Mouse (Mus musculus) forebrain, embryonic 14.5 days (tissue): ENCODE measurements around the gene Gm17190. TPM values are rescaled to one million over a fixed set of nuclear protein-coding genes. Genes with fewer than 3 reads are reported as not detected.

Experiments
- ATAC-seq: fragments of 200-750 bp; cut with Nextera tagmentation; 2 replicates; pipeline ENCODE4 v1.8.0; 2017; ENCODE audit warnings: mild to moderate bottlenecking, moderate library complexity
- DNase-seq: peaks from one replicate; pipeline ENCODE4 v3.0.0-alpha.2; 2015; ENCODE audit warnings: low spot score
- H3K27ac ChIP-seq: fragments of 300-500 bp; sonication (generic); 2 replicates; pipeline ENCODE4 v1.5.1; 2014; ENCODE audit warnings: low read depth, mild to moderate bottlenecking, control low read depth, low read length, moderate library complexity
- H3K27me3 ChIP-seq: fragments of 300-500 bp; sonication (generic); replicated peaks from 2 replicates; pipeline ENCODE4 v1.6.1; 2014; ENCODE audit warnings: low read length, control low read depth, mixed read lengths; ENCODE audit not compliant: control insufficient read depth, insufficient read depth
- H3K36me3 ChIP-seq: fragments of 300-500 bp; sonication (generic); 2 replicates; pipeline ENCODE4 v1.6.1; 2014; ENCODE audit warnings: low read length, control low read depth; ENCODE audit not compliant: control insufficient read depth, insufficient read depth
- H3K4me1 ChIP-seq: fragments of 300-500 bp; sonication (generic); 2 replicates; pipeline ENCODE4 v1.6.1; 2014; ENCODE audit warnings: antibody characterized with exemption, low read length, control low read depth; ENCODE audit not compliant: control insufficient read depth, insufficient read depth
- H3K4me2 ChIP-seq: fragments of 300-500 bp; sonication (generic); 2 replicates; pipeline ENCODE4 v1.6.1; 2014; ENCODE audit warnings: mild to moderate bottlenecking, control low read depth, low read length
- H3K4me3 ChIP-seq: fragments of 300-500 bp; sonication (generic); 2 replicates; pipeline ENCODE4 v1.5.1; 2014; ENCODE audit warnings: low read depth, low read length, control low read depth
- H3K9ac ChIP-seq: fragments of 300-500 bp; sonication (generic); 2 replicates; pipeline ENCODE4 v1.6.1; 2014; ENCODE audit warnings: mild to moderate bottlenecking, low read length, control low read depth, moderate library complexity
- H3K9me3 ChIP-seq: fragments of 300-500 bp; sonication (generic); replicated peaks from 2 replicates; pipeline ENCODE4 v1.6.1; 2016; ENCODE audit warnings: low read length, control low read depth, mixed read lengths; ENCODE audit not compliant: control insufficient read depth
- WGBS: fragments of 180-500 bp; shearing (Covaris S2); extraction: QIAGEN DNeasy Blood & Tissue Kit; methylation state at CpG from one replicate; pipeline ENCODE4 v1.1.7; 2014; 5-methylcytosine and 5-hydroxymethylcytosine counted together
- polyA plus RNA-seq: library from polyadenylated mRNA; unstranded; fragments of >200 nt; fragmentation: Nextera tagmentation; extraction: Ambion mirVana; gene quantifications from 2 replicates; pipeline ENCODE4 v1.2.1, GENCODE M21; 2014

Gene Gm17190
- polyA plus RNA-seq, 1 experiment from 2014 or later: not detected

DNA sequence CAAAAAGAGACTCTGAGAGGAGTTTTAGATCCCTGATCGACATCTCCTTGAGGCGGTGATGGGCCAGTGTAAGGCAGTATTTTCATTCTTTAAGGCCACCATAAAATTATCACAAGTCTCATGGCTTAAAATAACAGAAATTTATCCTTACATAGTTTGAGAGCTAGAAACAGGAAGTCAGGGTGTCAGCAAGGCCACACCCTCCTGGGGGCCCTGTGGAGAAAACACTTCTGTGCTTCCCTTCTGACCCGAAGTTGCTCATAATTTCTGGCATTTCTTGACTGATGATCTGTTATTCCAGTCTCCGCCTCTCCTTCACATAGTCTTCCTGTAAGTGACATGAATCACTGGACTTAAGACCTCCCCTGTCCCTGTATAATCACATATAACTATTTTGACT is 24.5 kb downstream of the Gm17190 start:
- H3K9me3 ChIP-seq: no peaks in the 10 kb centered on the region
- no peak overlapping the region for H3K4me2 ChIP-seq
- ATAC-seq: no peak
- 95% methylated on average over 4 of the region's 4 CpGs for WGBS
- no peak for DNase-seq
- no peaks in the 10 kb centered on the region for H3K4me1 ChIP-seq
- no peak overlapping the region for H3K4me3 ChIP-seq
- H3K9ac ChIP-seq: no peak overlapping the region
- no peaks in the 10 kb centered on the region for H3K36me3 ChIP-seq
- H3K27ac ChIP-seq: no peak overlapping the region
- H3K27me3 ChIP-seq: no peaks in the 10 kb centered on the region

DNA sequence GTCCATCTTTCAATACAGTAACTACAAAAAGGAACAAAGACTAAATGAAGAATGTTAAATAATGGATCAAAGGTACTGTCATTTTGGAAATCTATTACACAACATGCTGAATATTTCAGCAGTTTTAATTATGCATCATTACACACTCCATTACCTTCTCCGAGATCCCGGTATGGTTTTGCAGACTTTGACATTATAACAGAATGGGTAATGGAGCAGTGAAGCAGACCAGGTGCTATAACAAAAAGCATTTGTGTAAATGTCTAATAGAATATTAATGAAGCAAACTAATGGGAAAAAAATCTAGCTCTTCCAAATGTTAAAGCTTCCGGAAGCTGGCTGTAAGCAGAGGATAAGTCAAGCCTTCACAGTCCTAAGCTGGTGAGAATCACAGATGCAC is 28.9 kb downstream of the Gm17190 start:
- ATAC-seq (no peak), DNase-seq (peak; percentile 25)
- no peaks in the 10 kb centered on the region for H3K4me1 ChIP-seq
- no peak overlapping the region for H3K27ac ChIP-seq
- no peak overlapping the region for H3K9ac ChIP-seq
- H3K4me3 ChIP-seq: no peak overlapping the region
- H3K9me3 ChIP-seq: no peaks in the 10 kb centered on the region
- H3K4me2 ChIP-seq: no peak overlapping the region
- WGBS: 18% methylated on average over 3 of the region's 3 CpGs
- no peaks in the 10 kb centered on the region for H3K27me3 ChIP-seq
- H3K36me3 ChIP-seq: no peaks in the 10 kb centered on the region

DNA sequence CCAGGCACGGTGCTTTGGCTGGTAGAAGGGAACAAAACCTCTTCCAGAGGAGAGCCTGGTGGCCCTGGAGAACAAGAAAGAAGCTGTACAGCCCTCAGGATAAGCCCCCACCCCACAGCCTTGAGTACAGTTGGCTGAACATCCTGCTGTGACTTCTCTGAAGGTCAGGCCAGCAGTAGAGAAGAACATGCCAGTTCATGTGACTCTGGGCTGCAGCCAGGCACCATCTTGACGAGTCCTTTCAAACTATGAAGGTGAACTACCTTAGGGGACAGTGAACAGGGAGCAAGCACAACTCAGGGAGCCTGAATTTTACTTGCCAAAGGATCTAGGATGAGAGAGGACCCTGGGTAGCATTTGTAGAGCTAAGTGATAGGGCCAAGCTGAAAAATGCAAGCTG is 30.9 kb downstream of the Gm17190 start:
- no peak overlapping the region for H3K9ac ChIP-seq
- H3K27ac ChIP-seq: no peak overlapping the region
- no peaks in the 10 kb centered on the region for H3K27me3 ChIP-seq
- 81% methylated on average over 2 of the region's 2 CpGs for WGBS
- H3K4me3 ChIP-seq: no peak overlapping the region
- no peaks in the 10 kb centered on the region for H3K36me3 ChIP-seq
- H3K4me1 ChIP-seq: no peaks in the 10 kb centered on the region
- ATAC-seq (no peak), DNase-seq (no peak)
- H3K9me3 ChIP-seq: no peaks in the 10 kb centered on the region
- no peak overlapping the region for H3K4me2 ChIP-seq

DNA sequence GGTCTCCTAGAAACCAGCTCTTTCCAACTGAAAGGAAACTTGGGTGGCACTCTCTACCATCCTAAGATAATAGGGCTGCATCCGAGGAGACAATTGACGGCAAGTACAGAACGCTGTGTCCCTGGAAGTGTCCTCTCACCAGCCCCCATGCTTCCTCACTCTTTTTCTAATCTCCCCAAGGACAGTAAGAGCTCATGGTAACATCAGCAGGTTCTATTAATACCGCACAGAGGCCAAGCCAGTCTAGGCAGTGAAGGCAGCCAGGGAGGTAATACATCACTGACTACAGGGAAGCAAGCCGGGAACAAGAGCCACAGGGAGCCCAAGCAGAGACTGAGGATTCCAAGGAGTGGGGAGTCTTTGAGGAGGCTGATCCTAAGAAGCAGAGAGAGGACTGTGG is 43.2 kb downstream of the Gm17190 start:
- DNase-seq: no peak
- Histone ChIP-seq H3K4me3 (no peak overlapping the region), H3K9ac (no peak overlapping the region), H3K27ac (no peak overlapping the region), H3K27me3 (peaks cover 11% of the 10 kb centered on the region), H3K9me3 (no peaks in the 10 kb centered on the region), H3K4me1 (no peaks in the 10 kb centered on the region), H3K36me3 (no peaks in the 10 kb centered on the region), H3K4me2 (no peak overlapping the region)
- no peak for ATAC-seq
- 70% methylated on average over 5 of the region's 5 CpGs for WGBS

DNA sequence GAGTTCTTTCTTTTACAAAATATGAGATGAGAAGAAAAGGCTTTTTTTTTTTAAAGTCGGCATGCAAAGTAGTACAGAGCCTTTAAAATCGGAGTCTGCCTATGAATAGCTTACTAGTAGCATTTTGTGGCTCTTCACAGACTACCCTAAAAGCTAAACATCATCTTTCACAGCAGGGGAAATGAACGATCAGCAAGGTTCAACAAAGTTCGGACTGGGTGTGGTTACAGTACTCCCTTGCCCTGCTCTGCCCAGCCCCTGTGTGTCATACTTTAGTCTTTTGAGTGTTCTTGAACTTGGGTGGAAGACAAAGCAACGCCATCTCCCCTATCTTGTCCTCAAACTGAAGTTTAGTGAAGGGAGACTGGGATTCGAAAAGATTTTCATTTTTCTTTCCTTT is 44.8 kb downstream of the Gm17190 start:
- no peak overlapping the region for H3K9ac ChIP-seq
- no peaks in the 10 kb centered on the region for H3K9me3 ChIP-seq
- ATAC-seq: no peak
- H3K27ac ChIP-seq: no peak overlapping the region
- peaks cover 24% of the 10 kb centered on the region for H3K27me3 ChIP-seq
- no peak overlapping the region for H3K4me2 ChIP-seq
- DNase-seq: no peak
- H3K4me3 ChIP-seq: no peak overlapping the region
- H3K36me3 ChIP-seq: no peaks in the 10 kb centered on the region
- 83% methylated on average over 6 of the region's 6 CpGs for WGBS
- no peaks in the 10 kb centered on the region; the same call in 1 of the 2 replicates for H3K4me1 ChIP-seq

DNA sequence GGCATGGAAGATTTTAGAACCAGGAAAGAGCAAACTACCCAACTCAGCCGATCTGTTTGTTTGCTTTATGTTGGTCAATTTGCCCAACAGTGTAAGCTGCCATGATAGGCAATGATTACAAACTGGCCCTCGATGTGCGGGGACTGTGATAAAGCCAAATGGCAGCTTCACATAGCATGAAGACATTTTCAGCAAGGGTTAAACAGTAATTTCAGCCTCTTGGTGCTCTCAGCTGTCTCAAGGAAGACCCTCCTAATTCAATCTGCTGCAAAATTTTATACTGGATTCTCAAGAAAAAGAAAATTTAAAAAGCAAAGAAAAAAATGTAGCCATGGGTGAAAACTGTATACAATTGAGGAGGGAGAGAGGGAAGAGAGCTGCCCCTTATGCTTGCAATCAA is 47.2 kb downstream of the Gm17190 start:
- Histone ChIP-seq H3K4me1 (peaks cover 4% of the 10 kb centered on the region; the same call in 1 of the 2 replicates), H3K9me3 (no peaks in the 10 kb centered on the region), H3K27me3 (peaks cover 30% of the 10 kb centered on the region), H3K36me3 (no peaks in the 10 kb centered on the region), H3K4me2 (no peak overlapping the region), H3K4me3 (no peak overlapping the region), H3K27ac (no peak overlapping the region), H3K9ac (no peak overlapping the region)
- ATAC-seq: no peak
- no peak for DNase-seq
- 85% methylated on average over 3 of the region's 3 CpGs for whole genome bisulfite sequencing

DNA sequence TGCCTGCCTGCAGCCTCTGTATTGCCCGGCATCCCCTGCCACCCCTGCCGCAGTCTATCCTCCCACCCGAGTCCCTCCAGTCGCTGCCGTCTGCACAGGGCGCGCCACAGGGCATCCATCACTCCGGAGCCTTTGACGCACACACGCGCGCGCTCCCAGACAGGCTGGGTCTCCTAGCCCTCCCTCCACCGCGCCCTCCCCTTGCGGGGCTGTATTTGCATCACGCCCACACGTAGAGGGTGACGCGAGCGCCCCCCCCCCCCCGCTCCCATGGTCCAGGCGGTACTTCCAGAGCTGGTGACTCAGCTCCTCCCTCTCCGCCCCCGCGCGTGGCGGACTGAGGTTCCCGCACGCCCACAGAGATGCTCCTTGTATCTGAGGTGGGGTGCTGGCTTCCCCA is 49.2 kb downstream of the Gm17190 start:
- Histone ChIP-seq H3K27me3 (peaks cover 30% of the 10 kb centered on the region), H3K4me3 (peak overlapping the region; percentile 40), H3K4me2 (peak overlapping the region; percentile 92), H3K36me3 (no peaks in the 10 kb centered on the region), H3K9me3 (no peaks in the 10 kb centered on the region), H3K4me1 (peaks cover 4% of the 10 kb centered on the region; the same call in 1 of the 2 replicates), H3K27ac (no peak overlapping the region), H3K9ac (peak overlapping the region; percentile 55)
- WGBS: 1% methylated on average over 17 of the region's 30 CpGs
- peak; percentile 80 for DNase-seq
- ATAC-seq: peak; percentile 70

DNA sequence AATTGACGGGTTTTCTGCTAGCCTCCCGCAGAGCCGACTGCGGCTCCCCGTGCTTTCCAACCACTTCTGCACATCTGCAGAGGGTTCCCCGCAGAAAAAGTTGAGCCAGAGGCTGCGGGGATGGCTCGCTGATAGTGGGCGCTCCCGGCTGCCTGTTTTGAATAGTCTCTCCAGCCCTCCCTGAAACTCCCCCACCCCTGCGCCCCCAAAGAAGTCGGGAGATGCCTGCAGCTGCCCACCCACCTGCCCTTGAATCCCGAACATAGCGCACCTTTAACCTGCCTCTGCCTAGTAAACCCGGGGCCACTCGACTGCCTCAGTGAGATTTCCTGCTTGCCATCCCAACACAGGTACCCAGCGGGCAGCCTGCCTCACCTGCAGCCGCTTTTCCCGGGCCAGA is 50.1 kb downstream of the Gm17190 start:
- DNase-seq: no peak
- Histone ChIP-seq H3K4me2 (peak overlapping the region; percentile 92), H3K4me3 (peak overlapping the region; percentile 40)

DNA sequence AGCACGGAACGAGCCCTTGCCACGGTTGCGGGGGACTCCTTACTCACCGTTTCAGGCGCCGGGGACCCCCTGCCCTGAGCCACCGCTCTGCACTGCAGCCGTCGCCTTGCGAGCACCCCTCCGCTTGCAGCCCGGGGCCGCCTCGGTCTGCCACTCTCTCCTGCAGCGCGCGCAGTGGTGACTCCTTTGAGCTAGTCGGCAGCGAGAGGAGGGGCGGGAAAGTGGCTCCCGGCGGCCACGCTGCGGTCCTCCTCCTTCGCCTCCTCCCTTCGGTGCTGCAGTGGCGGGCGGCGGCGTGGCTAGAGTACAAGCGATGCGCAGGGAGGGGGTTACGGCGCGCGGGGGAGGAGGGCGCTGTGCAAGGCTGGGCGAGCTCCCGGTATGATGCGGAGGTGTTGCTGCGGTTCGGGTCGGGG is 50.6 kb downstream of the Gm17190 start, which contains the start of gene Sv2c:
Gene Sv2c (minus strand): TSS at position 177 of the 416 bp plus-strand sequence.
- ATAC-seq: peak; percentile 81
- Histone ChIP-seq H3K4me2 (peak within 1 kb of the TSS; percentile 92), H3K27me3 (peaks cover 30% of the 10 kb centered on the region), H3K9ac (peak within 1 kb of the TSS; percentile 61), H3K27ac (no peak within 1 kb of the TSS), H3K9me3 (no peaks in the 10 kb centered on the region), H3K4me1 (peaks cover 4% of the 10 kb centered on the region; the same call in 1 of the 2 replicates), H3K36me3 (no peaks in the 10 kb centered on the region), H3K4me3 (peak within 1 kb of the TSS; percentile 40)
- peak; percentile 86 for DNase-seq
- 1% methylated on average over 38 of the region's 44 CpGs for WGBS

More for the DNA sequence above, 50.1 kb downstream of the Gm17190 start:
- H3K27me3 ChIP-seq: peaks cover 30% of the 10 kb centered on the region
- H3K4me1 ChIP-seq: peaks cover 4% of the 10 kb centered on the region; the same call in 1 of the 2 replicates
- peak overlapping the region; percentile 61 for H3K9ac ChIP-seq
- no peaks in the 10 kb centered on the region for H3K36me3 ChIP-seq
- H3K27ac ChIP-seq: no peak overlapping the region
- no peaks in the 10 kb centered on the region for H3K9me3 ChIP-seq
- WGBS: 0% methylated on average over 18 of the region's 19 CpGs
- ATAC-seq: no peak
